Mouse (Mus musculus) lung, embryonic 14.5 days (tissue): ENCODE measurements around the gene Mrpl38. TPM values are rescaled to one million over a fixed set of nuclear protein-coding genes. Genes with fewer than 3 reads are reported as not detected.
A peak's percentile ranks its signal among the peaks of the same experiment; 100 is the strongest.

Source experiments
- ATAC-seq: fragments of 200-750 bp; cut with Nextera tagmentation; 2 replicates; pipeline ENCODE4 v1.8.0; 2017; ENCODE audit warnings: mild to moderate bottlenecking, moderate TSS enrichment, moderate library complexity; ENCODE audit not compliant: insufficient read depth
- DNase-seq: peaks from one replicate; pipeline ENCODE4 v3.0.0-alpha.2; 2015
- H3K27ac ChIP-seq: fragments of 300-500 bp; sonication (generic); 2 replicates; pipeline ENCODE4 v1.5.1; 2014; ENCODE audit warnings: low read depth, mild to moderate bottlenecking, moderate library complexity
- H3K27me3 ChIP-seq: fragments of 300-500 bp; sonication (generic); 2 replicates; pipeline ENCODE4 v1.6.1; 2014; ENCODE audit warnings: low read length, control low read depth; ENCODE audit not compliant: insufficient read depth
- H3K36me3 ChIP-seq: fragments of 300-500 bp; sonication (generic); 2 replicates; pipeline ENCODE4 v1.6.1; 2014; ENCODE audit warnings: control low read depth; ENCODE audit not compliant: insufficient read depth
- H3K4me1 ChIP-seq: fragments of 300-500 bp; sonication (generic); 2 replicates; pipeline ENCODE4 v1.6.1; 2014; ENCODE audit warnings: antibody characterized with exemption, control low read depth; ENCODE audit not compliant: insufficient read depth
- H3K4me2 ChIP-seq: fragments of 300-500 bp; sonication (generic); 2 replicates; pipeline ENCODE4 v1.6.1; 2014; ENCODE audit warnings: mild to moderate bottlenecking
- H3K4me3 ChIP-seq: fragments of 300-500 bp; sonication (generic); 2 replicates; pipeline ENCODE4 v1.5.1; 2014; ENCODE audit warnings: low read depth, low read length
- H3K9ac ChIP-seq: fragments of 300-500 bp; sonication (generic); 2 replicates; pipeline ENCODE4 v1.6.1; 2014
- H3K9me3 ChIP-seq: fragments of 300-500 bp; sonication (generic); 2 replicates; pipeline ENCODE4 v1.6.1; 2016; ENCODE audit warnings: low read depth, low read length, control low read depth
- CTCF ChIP-seq: IDR thresholded peaks from 2 replicates; pipeline ENCODE4 v1.5.1; 2016; ENCODE audit warnings: antibody characterized with exemption, low read depth
- WGBS: fragments of 180-500 bp; shearing (Covaris S2); extraction: QIAGEN DNeasy Blood & Tissue Kit; methylation state at CpG from one replicate; pipeline ENCODE4 v1.1.7; 2014; 5-methylcytosine and 5-hydroxymethylcytosine counted together
- polyA plus RNA-seq: library from polyadenylated mRNA; unstranded; fragments of >200 nt; fragmentation: Nextera tagmentation; extraction: Ambion mirVana; gene quantifications from 2 replicates; pipeline ENCODE4 v1.2.1, GENCODE M21; 2014

Mrpl38 gene
- polyA plus RNA-seq, 1 experiment from 2014 or later = 91.9 TPM

DNA sequence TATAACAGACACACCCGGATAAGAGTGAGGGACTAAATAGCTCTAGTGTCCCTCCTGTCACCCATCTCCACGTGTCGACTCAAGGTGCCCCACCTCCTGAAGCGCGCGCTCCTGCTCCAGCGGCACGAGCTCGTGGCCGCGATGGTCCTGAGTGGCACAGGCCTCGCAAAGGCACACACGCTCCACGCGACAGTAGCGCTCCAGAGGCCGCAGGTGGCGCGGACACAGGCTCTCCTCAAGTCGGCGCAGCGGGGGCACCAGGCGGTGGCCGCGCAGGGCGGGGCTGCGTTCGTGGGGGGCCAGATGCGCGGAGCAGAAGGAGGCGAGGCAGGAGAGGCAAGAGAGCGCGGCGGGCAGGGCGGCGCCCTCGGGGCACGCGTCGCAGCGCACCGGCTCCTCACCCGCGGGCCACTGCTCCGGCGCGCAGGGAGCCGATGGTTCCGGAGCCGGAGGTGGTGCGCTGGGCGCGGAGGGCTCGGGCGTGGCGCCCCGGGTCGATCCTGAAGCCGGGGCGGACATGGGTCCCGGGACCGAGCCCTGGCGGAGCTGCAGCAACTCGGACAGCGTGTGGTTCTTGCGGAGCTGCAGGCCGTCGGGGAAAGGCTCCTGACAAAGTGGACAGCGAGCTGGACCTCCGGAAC, 29.1 kb downstream of the Mrpl38 start:
- H3K4me1 ChIP-seq = peaks cover 25% of the 10 kb centered on the region
- ATAC-seq = no peak
- H3K27me3 ChIP-seq = peaks cover 41% of the 10 kb centered on the region

GRCm38 (mm10) chr11:116108464-116109137, 30.1 kb downstream of the Mrpl38 start:
- peak; percentile 48 for DNase-seq
- no peaks in the 10 kb centered on the region for H3K36me3 ChIP-seq
- no peak for ATAC-seq
- WGBS = 9% methylated on average over 23 of the region's 23 CpGs
- H3K4me2 ChIP-seq = peak overlapping the region; percentile 73
- peak overlapping the region; percentile 48; the same call in 1 of the 2 replicates for H3K9ac ChIP-seq
- no peak for TF ChIP-seq CTCF
- no peaks in the 10 kb centered on the region for H3K9me3 ChIP-seq
- H3K27me3 ChIP-seq = peaks cover 41% of the 10 kb centered on the region
- no peak overlapping the region for H3K27ac ChIP-seq
- peak overlapping the region; percentile 53 for H3K4me3 ChIP-seq
- H3K4me1 ChIP-seq = peaks cover 34% of the 10 kb centered on the region

More for the DNA sequence above, 29.1 kb downstream of the Mrpl38 start:
- peak overlapping the region; percentile 53 for H3K4me3 ChIP-seq
- TF ChIP-seq CTCF = no peak; the same call in 1 of the 2 replicates
- H3K36me3 ChIP-seq = no peaks in the 10 kb centered on the region
- peak overlapping the region; percentile 73 for H3K4me2 ChIP-seq
- 1% methylated on average over 67 of the region's 70 CpGs for WGBS
- no peaks in the 10 kb centered on the region for H3K9me3 ChIP-seq
- H3K27ac ChIP-seq = peak overlapping the region; percentile 52
- peak overlapping the region; percentile 48 for H3K9ac ChIP-seq
- no peak for DNase-seq

GRCm38 (mm10) chr11:116107777-116108285, 30.8 kb downstream of the Mrpl38 start:
- 26% methylated on average over 19 of the region's 19 CpGs for WGBS
- TF ChIP-seq CTCF = no peak
- H3K4me1 ChIP-seq = peaks cover 34% of the 10 kb centered on the region
- no peak overlapping the region for H3K27ac ChIP-seq
- H3K4me2 ChIP-seq = peak overlapping the region; percentile 73
- H3K9ac ChIP-seq = peak overlapping the region; percentile 13
- ATAC-seq = no peak
- DNase-seq = no peak
- peak overlapping the region; percentile 53 for H3K4me3 ChIP-seq
- no peaks in the 10 kb centered on the region for H3K36me3 ChIP-seq
- H3K9me3 ChIP-seq = no peaks in the 10 kb centered on the region
- peaks cover 41% of the 10 kb centered on the region for H3K27me3 ChIP-seq

DNA sequence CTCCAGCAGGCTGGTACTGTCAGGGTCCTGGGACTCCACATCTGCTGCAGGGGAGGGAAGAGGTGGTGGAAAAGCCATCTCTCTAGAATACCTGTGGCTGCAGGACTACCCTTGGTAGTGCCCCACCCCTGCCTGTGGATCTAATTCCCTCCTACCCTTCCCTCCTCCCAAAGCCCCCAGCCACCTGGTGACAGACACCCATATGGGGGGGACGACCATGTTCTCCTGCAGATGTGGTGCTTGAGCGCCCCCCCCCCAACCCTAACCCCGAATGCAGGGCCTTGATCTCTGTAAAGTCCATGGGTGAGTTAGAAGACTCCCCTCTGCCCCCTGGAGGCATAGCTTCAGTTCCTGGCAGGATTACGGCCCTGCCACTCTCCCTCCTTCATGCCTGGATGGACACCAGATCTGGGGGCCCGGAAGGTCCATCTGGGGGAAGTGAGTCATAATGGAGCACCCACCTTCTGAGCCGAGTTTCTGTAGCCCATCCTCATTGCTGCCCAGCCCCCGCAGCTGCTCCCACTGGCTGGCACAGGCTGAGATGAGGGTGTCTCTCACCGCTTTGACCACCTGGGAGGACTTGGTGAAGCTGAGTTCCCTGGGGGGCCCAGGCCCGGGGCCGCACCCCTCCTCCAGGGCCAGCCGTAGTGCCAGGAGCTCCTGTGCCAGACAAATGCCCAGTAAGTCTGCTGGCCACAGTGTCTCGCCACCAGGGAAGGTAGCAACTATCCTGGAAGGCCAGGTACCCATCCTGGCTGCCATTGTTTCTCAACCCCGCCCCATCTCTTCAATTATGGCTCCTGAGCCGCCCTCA, 31.5 kb downstream of the Mrpl38 start:
- peak overlapping the region; percentile 73 for H3K4me2 ChIP-seq
- peaks cover 37% of the 10 kb centered on the region for H3K4me1 ChIP-seq
- H3K9ac ChIP-seq = no peak overlapping the region
- no peaks in the 10 kb centered on the region for H3K36me3 ChIP-seq
- H3K9me3 ChIP-seq = no peaks in the 10 kb centered on the region
- WGBS = 29% methylated on average over 14 of the region's 14 CpGs
- DNase-seq (no peak), ATAC-seq (no peak)
- H3K4me3 ChIP-seq = no peak overlapping the region; the same call in 1 of the 2 replicates
- no peak overlapping the region for H3K27ac ChIP-seq
- peak; percentile 35 for TF ChIP-seq CTCF
- H3K27me3 ChIP-seq = peaks cover 41% of the 10 kb centered on the region

DNA sequence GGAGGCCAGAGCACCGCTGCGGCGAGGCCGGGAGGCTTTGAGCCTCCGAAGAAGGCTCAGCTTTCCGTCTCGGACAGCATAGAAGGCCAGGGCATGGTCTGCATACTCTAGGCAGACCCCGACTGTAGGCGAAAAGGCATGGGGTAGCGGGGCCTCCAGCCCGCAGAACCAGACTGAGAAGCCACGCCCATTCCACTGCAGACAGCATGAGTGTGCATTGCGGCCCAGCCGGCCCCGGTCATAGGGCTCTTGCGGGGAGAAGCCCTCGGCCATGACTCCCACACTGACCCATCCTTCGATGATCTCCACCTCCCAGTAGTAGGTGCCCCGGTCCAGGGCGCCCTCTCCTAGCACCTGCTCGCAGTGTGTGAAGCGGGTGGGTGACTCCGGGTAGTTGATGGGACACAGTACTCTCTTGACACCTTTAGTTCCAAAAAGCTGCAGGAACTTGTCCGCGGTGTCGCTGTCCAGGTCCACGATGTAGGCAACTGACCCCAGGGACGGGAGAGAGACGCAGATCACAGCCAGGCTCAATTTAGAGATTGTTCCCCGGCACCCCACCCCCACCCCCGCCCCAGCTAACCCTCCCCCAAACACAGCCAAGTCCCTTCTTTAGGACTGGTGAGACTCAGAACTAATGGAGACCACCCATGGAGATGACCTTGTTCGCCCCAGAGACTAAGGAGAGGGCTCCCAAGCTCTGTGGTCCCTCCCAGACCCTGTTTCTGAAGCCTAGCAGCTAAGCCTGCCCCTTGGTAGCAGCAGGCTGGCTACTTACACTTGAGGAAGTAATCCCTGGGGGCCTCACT, 32.3 kb downstream of the Mrpl38 start:
- no peaks in the 10 kb centered on the region for H3K9me3 ChIP-seq
- H3K4me3 ChIP-seq = peak overlapping the region; percentile 2; the same call in 1 of the 2 replicates
- peaks cover 44% of the 10 kb centered on the region for H3K4me1 ChIP-seq
- H3K27me3 ChIP-seq = peaks cover 41% of the 10 kb centered on the region
- TF ChIP-seq CTCF = no peak
- ATAC-seq (no peak), DNase-seq (peak; percentile 59)
- WGBS = 23% methylated on average over 32 of the region's 32 CpGs
- H3K9ac ChIP-seq = peak overlapping the region; percentile 6
- peak overlapping the region; percentile 51 for H3K4me2 ChIP-seq
- H3K36me3 ChIP-seq = no peaks in the 10 kb centered on the region
- H3K27ac ChIP-seq = no peak overlapping the region

- Histone ChIP-seq H3K27me3 (peaks cover 35% of the 10 kb centered on the region), H3K9ac (no peak overlapping the region), H3K27ac (no peak overlapping the region), H3K9me3 (no peaks in the 10 kb centered on the region), H3K4me3 (no peak overlapping the region), H3K4me1 (peaks cover 52% of the 10 kb centered on the region), H3K36me3 (no peaks in the 10 kb centered on the region), H3K4me2 (no peak overlapping the region)
- WGBS = 89% methylated on average over 2 of the region's 2 CpGs
- DNase-seq (no peak), ATAC-seq (no peak)
- no peak for TF ChIP-seq CTCF
Measured at GRCm38 (mm10) chr11:116105065-116105464, 33.6 kb downstream of the Mrpl38 start.
